Mouse (Mus musculus) intestine, postnatal 0 days (tissue): ENCODE measurements around the gene Pip5k1b. TPM values are rescaled to one million over a fixed set of nuclear protein-coding genes. Genes with fewer than 3 reads are reported as not detected.

Source experiments
- ATAC-seq: fragments of 200-750 bp; cut with Nextera tagmentation; 2 replicates; pipeline ENCODE4 v1.8.0; 2017; ENCODE audit warnings: mild to moderate bottlenecking, moderate TSS enrichment, moderate library complexity
- H3K27ac ChIP-seq: fragments of 300-500 bp; sonication (generic); 2 replicates; pipeline ENCODE4 v1.5.1; 2014; ENCODE audit warnings: mild to moderate bottlenecking, low read depth, low read length, moderate library complexity
- H3K27me3 ChIP-seq: fragments of 300-500 bp; sonication (generic); replicated peaks from 2 replicates; pipeline ENCODE4 v1.6.1; 2014; ENCODE audit warnings: low read length, mixed read lengths; ENCODE audit not compliant: control insufficient read depth, insufficient read depth
- H3K36me3 ChIP-seq: fragments of 300-500 bp; sonication (generic); 2 replicates; pipeline ENCODE4 v1.6.1; 2014; ENCODE audit warnings: mild to moderate bottlenecking, moderate library complexity; ENCODE audit not compliant: control insufficient read depth, insufficient read depth
- H3K4me1 ChIP-seq: fragments of 300-500 bp; sonication (generic); replicated peaks from 2 replicates; pipeline ENCODE4 v1.6.1; 2014; ENCODE audit warnings: antibody characterized with exemption, low read length, mixed read lengths; ENCODE audit not compliant: control insufficient read depth, insufficient read depth
- H3K4me2 ChIP-seq: fragments of 300-500 bp; sonication (generic); replicated peaks from 2 replicates; pipeline ENCODE4 v1.6.1; 2014; ENCODE audit warnings: low read depth, mild to moderate bottlenecking, moderate library complexity
- H3K4me3 ChIP-seq: fragments of 300-500 bp; sonication (generic); 2 replicates; pipeline ENCODE4 v1.5.1; 2014; ENCODE audit warnings: low read depth, low read length
- H3K9ac ChIP-seq: fragments of 300-500 bp; sonication (generic); 2 replicates; pipeline ENCODE4 v1.6.1; 2014; ENCODE audit warnings: mild to moderate bottlenecking, low read depth, low read length
- H3K9me3 ChIP-seq: fragments of 300-500 bp; sonication (generic); 2 replicates; pipeline ENCODE4 v1.6.1; 2016; ENCODE audit warnings: mixed run types; ENCODE audit not compliant: control insufficient read depth
- CTCF ChIP-seq: sonication (generic); IDR thresholded peaks from 2 replicates; pipeline ENCODE4 v1.5.1; 2016; ENCODE audit warnings: low read depth, mild to moderate bottlenecking, control low read depth, antibody characterized with exemption, moderate library complexity
- WGBS: fragments of 180-500 bp; shearing (Covaris S2); extraction: QIAGEN DNeasy Blood & Tissue Kit; methylation state at CpG from one replicate; pipeline ENCODE4 v1.1.7; 2014; 5-methylcytosine and 5-hydroxymethylcytosine counted together
- polyA plus RNA-seq: library from polyadenylated mRNA; unstranded; fragments of >200 nt; fragmentation: Nextera tagmentation; extraction: Ambion mirVana; gene quantifications from 2 replicates; pipeline ENCODE4 v1.2.1, GENCODE M21; 2015

The Pip5k1b gene
- polyA plus RNA-seq, 1 experiment from 2014 or later: 29.4 TPM

DNA sequence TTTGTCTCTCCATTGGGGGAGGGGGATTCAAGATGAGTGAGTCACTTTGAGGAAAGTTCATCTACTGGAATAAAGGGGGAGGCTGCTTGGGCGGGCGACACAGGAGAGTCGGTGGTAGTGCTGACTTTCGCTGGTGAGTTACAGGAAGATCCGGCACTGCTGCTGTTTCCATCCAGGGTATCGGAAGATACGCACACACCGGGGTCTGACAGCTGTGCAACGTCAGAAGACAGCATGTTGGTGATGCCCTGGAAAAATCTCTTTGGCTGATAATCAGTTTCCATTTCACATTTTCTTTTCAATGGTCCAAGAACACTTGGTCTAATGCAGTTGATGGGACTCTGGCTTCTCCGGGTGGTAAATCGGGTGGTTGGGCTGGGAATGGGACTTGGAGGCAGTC, 79.2 kb downstream of the Pip5k1b start:
- Histone ChIP-seq H3K4me2 (peak overlapping the region; percentile 74), H3K27me3 (no peaks in the 10 kb centered on the region), H3K9me3 (no peaks in the 10 kb centered on the region), H3K4me3 (peak overlapping the region; percentile 83), H3K4me1 (peaks cover 5% of the 10 kb centered on the region; the same call in 1 of the 2 replicates), H3K9ac (peak overlapping the region; percentile 91), H3K27ac (peak overlapping the region; percentile 94), H3K36me3 (no peaks in the 10 kb centered on the region; the same call in 1 of the 2 replicates)
- ATAC-seq: no peak
- 0% methylated on average over 11 of the region's 11 CpGs for WGBS
- no peak for TF ChIP-seq CTCF

DNA sequence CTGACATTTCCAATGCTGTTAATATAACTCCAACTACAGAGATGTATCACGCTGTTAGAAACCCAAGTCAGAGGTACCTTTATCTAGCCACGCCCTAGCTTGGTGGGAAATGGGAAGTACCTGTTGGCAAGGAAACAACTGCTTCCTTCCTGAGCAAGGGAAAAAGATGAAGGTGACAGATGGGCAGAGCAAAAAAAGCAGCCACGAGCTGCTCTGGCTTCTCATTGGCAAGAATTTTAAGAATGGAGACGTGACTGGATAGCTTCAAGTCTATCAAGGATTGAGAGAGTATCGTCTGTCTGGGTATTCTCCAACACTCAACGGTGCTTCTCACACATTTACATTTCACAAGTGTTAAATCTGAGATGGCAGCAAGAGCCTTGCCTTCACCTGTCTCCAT, 80.4 kb downstream of the Pip5k1b start:
- Histone ChIP-seq H3K4me1 (peaks cover 5% of the 10 kb centered on the region; the same call in 1 of the 2 replicates), H3K36me3 (no peaks in the 10 kb centered on the region; the same call in 1 of the 2 replicates), H3K4me2 (0 out of 2 replicates have a peak overlapping the region, but pooled peaks have one; percentile 17), H3K4me3 (no peak overlapping the region), H3K27ac (no peak overlapping the region), H3K9ac (no peak overlapping the region), H3K9me3 (no peaks in the 10 kb centered on the region), H3K27me3 (no peaks in the 10 kb centered on the region)
- WGBS: 65% methylated on average over 6 of the region's 6 CpGs
- no peak for ATAC-seq
- no peak for TF ChIP-seq CTCF

DNA sequence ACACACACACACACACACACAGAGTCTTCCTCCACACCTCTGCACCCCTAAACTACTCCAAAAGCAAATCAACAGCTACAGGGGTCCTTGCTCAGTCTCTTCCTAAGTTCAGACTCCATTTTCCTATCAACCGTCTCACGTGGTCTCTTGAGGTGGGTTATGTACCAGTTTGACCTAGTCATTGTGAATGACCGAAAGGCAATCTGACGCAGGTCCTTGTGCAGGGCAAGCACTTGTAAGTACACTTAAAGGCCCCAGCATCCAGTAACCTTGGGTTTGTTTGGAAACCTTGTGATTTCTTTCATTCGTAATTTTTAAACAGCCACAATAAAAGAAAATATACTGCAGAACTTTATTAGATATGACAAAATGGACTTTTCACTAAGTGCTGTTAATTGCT, 83.2 kb downstream of the Pip5k1b start:
- Histone ChIP-seq H3K4me2 (no peak overlapping the region), H3K27ac (no peak overlapping the region), H3K9me3 (no peaks in the 10 kb centered on the region), H3K27me3 (no peaks in the 10 kb centered on the region), H3K4me1 (no peaks in the 10 kb centered on the region), H3K4me3 (no peak overlapping the region), H3K36me3 (no peaks in the 10 kb centered on the region; the same call in 1 of the 2 replicates), H3K9ac (no peak overlapping the region)
- no peak for TF ChIP-seq CTCF
- ATAC-seq: no peak
- 84% methylated on average over 5 of the region's 5 CpGs for WGBS

DNA sequence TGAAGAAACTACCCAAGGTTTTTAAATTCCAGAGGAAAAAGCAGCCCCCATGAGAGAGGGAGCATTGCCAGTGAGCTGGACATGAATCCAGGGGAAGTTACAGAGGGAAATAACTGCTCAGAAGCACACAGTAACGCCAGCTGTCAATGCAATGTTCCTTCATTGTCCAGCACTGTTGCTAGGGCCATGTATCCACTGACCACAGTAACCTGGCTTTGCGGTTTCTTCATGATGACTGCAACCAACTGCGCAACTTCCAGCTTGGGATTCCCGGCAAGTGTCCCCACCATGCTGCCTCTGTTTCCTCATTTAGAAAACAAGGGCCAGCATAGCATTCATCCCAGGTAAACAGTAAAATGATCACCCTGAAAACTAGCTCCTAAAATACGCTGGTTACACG, 84.1 kb downstream of the Pip5k1b start:
- Histone ChIP-seq H3K4me1 (no peaks in the 10 kb centered on the region), H3K9ac (no peak overlapping the region), H3K4me3 (no peak overlapping the region), H3K27ac (no peak overlapping the region), H3K9me3 (no peaks in the 10 kb centered on the region), H3K4me2 (no peak overlapping the region), H3K27me3 (no peaks in the 10 kb centered on the region), H3K36me3 (no peaks in the 10 kb centered on the region; the same call in 1 of the 2 replicates)
- WGBS: 92% methylated on average over 6 of the region's 6 CpGs
- no peak for ATAC-seq
- TF ChIP-seq CTCF: no peak

DNA sequence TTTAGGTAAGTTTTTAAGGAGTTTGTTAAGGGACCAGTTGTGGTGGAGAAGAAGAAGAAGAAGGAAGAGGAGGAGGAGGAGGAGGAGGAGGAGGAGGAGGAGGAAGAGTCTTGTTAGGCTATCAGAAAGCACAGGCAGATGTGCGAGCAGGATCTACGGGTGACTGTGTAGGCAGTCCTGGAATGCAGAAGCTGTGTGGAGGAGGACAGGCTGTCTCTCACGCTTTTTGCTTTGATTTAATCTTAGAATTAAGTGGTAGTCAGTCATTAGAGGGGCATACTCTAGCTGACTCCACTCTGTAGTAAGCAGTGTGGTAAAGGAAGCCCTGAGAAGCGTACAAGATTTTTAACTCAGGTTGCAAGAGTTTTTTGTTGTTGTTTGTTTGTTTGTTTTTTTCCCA, 86.5 kb downstream of the Pip5k1b start:
- 59% methylated on average over 4 of the region's 4 CpGs for WGBS
- Histone ChIP-seq H3K4me3 (no peak overlapping the region), H3K36me3 (no peaks in the 10 kb centered on the region; the same call in 1 of the 2 replicates), H3K4me1 (no peaks in the 10 kb centered on the region), H3K27me3 (no peaks in the 10 kb centered on the region), H3K9me3 (no peaks in the 10 kb centered on the region), H3K9ac (no peak overlapping the region), H3K4me2 (no peak overlapping the region), H3K27ac (no peak overlapping the region; the same call in 1 of the 2 replicates)
- TF ChIP-seq CTCF: no peak
- no peak for ATAC-seq

DNA sequence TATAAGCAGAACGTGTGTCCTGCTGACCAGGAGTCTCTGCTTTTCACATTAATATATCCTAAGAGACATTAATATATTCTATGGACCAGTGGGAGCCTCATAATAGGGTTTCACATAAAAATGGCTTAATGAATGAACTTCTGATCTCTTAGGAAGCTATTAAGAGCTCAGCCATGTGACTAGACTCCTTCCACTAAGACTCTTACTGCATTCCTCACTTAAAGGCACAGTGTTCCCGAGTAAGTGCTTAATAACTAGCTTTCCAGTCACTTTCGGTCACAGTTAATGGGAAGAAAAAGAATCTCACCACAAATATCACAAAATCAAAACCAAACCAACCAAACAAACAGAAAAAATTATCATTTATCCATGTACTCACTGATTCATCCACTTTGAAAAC, 87.1 kb downstream of the Pip5k1b start:
- H3K27me3 ChIP-seq: no peaks in the 10 kb centered on the region
- H3K36me3 ChIP-seq: no peaks in the 10 kb centered on the region
- no peak overlapping the region for H3K9ac ChIP-seq
- ATAC-seq: no peak
- H3K4me1 ChIP-seq: no peaks in the 10 kb centered on the region
- H3K27ac ChIP-seq: no peak overlapping the region
- no peak overlapping the region for H3K4me3 ChIP-seq
- H3K4me2 ChIP-seq: no peak overlapping the region
- no peak for TF ChIP-seq CTCF
- no peaks in the 10 kb centered on the region for H3K9me3 ChIP-seq
- 55% methylated on average over 3 of the region's 3 CpGs for WGBS

DNA sequence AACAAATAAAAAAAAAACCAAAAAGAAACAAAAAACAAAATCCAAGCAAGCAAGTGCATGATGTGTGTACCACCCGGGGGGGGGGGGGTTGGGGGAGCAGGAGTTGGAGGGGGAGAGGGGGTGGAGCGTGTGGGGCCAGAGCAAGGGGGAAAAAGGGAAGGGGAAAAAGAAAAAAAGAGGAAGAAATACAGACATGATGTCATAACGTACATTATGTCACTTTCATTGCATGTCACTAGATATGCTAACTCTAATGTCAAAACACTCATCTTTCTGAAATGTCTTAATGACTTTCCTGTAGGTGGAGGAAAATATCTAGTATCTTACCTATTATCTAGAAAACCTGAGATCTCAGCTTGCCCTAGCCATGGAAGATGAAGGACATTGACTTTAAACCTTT, 92.7 kb downstream of the Pip5k1b start:
- ATAC-seq: no peak
- 91% methylated on average over 3 of the region's 3 CpGs for WGBS
- H3K9ac ChIP-seq: no peak overlapping the region
- H3K4me1 ChIP-seq: no peaks in the 10 kb centered on the region
- no peaks in the 10 kb centered on the region for H3K9me3 ChIP-seq
- H3K4me3 ChIP-seq: no peak overlapping the region
- H3K4me2 ChIP-seq: no peak overlapping the region
- no peak for TF ChIP-seq CTCF
- no peak overlapping the region for H3K27ac ChIP-seq
- H3K27me3 ChIP-seq: no peaks in the 10 kb centered on the region
- no peaks in the 10 kb centered on the region for H3K36me3 ChIP-seq
